Mouse (Mus musculus) neural tube, embryonic 15.5 days (tissue): ENCODE measurements around the gene Erp27. TPM values are rescaled to one million over a fixed set of nuclear protein-coding genes. Genes with fewer than 3 reads are reported as not detected.
"Not testable (repeated sequence)": the region's sequence is repeated elsewhere in the genome, so short reads cannot be mapped to it uniquely, and the experiment has no call there.

Source experiments
- ATAC-seq: fragments of 200-750 bp; cut with Nextera tagmentation; 2 replicates; pipeline ENCODE4 v1.8.0; 2017; ENCODE audit warnings: mild to moderate bottlenecking, moderate TSS enrichment, moderate library complexity; ENCODE audit not compliant: low FRiP score
- H3K27ac ChIP-seq: fragments of 300-500 bp; sonication (generic); replicated peaks from 2 replicates; pipeline ENCODE4 v1.5.1; 2015; ENCODE audit warnings: mild to moderate bottlenecking, inconsistent platforms
- H3K27me3 ChIP-seq: fragments of 300-500 bp; sonication (generic); replicated peaks from 2 replicates; pipeline ENCODE4 v1.6.1; 2015; ENCODE audit warnings: inconsistent platforms
- H3K36me3 ChIP-seq: fragments of 300-500 bp; sonication (generic); 2 replicates; pipeline ENCODE4 v1.6.1; 2015; ENCODE audit warnings: inconsistent platforms
- H3K4me1 ChIP-seq: fragments of 300-500 bp; sonication (generic); 2 replicates; pipeline ENCODE4 v1.6.1; 2015; ENCODE audit warnings: inconsistent platforms
- H3K4me2 ChIP-seq: fragments of 300-500 bp; sonication (generic); 2 replicates; pipeline ENCODE4 v1.6.1; 2015; ENCODE audit warnings: inconsistent platforms, mild to moderate bottlenecking, moderate library complexity
- H3K4me3 ChIP-seq: fragments of 300-500 bp; sonication (generic); replicated peaks from 2 replicates; pipeline ENCODE4 v1.5.1; 2015; ENCODE audit warnings: mild to moderate bottlenecking, inconsistent platforms
- H3K9ac ChIP-seq: fragments of 300-500 bp; sonication (generic); replicated peaks from 2 replicates; pipeline ENCODE4 v1.6.1; 2015; ENCODE audit warnings: mild to moderate bottlenecking, inconsistent platforms
- H3K9me3 ChIP-seq: fragments of 300-500 bp; sonication (generic); replicated peaks from 2 replicates; pipeline ENCODE4 v1.6.1; 2016; ENCODE audit warnings: inconsistent platforms
- WGBS: fragments of 180-500 bp; shearing (Covaris S2); methylation state at CpG from one replicate; pipeline ENCODE4 v1.1.7; 2015; ENCODE audit warnings: mixed read lengths; 5-methylcytosine and 5-hydroxymethylcytosine counted together
- polyA plus RNA-seq: library from polyadenylated mRNA; unstranded; fragments of >200 nt; fragmentation: Nextera tagmentation; extraction: Ambion mirVana; gene quantifications from 2 replicates; pipeline ENCODE4 v1.2.1, GENCODE M21; 2015

Erp27 gene
- 0.82 TPM in 1 of 2 replicates, not detected in the other for polyA plus RNA-seq

DNA sequence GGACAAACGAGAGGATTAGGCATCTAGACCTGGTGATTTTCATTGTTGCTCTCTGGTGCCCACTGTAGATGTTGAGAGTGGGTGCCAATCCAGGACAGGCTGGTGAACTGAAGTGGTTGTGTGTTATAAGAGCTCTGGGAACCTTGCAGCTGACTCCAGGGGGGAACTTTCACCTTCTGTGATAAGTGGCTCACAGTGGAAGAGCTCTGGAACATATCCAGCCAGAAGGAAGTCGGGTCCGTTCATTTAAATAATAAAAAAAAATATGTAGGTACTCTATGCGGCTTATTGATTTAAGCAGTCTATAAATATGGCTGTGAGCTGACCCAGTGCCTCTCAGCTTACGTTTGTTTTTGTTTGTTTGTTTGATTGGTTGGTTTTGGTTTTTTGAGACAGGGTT, at the start of gene Erp27:
TSS of gene Erp27 (minus strand) at position 101 of the 400 bp plus-strand sequence.
- 74% methylated on average over 5 of the region's 5 CpGs for WGBS
- no peak within 1 kb of the TSS for H3K4me3 ChIP-seq
- no peaks in the 10 kb centered on the region for H3K4me1 ChIP-seq
- ATAC-seq = no peak
- H3K27ac ChIP-seq = no peak within 1 kb of the TSS
- no peaks in the 10 kb centered on the region for H3K9me3 ChIP-seq
- no peak within 1 kb of the TSS for H3K4me2 ChIP-seq
- no peak within 1 kb of the TSS for H3K9ac ChIP-seq
- no peaks in the 10 kb centered on the region; the same call in 1 of the 2 replicates for H3K27me3 ChIP-seq
- no peaks in the 10 kb centered on the region for H3K36me3 ChIP-seq

DNA sequence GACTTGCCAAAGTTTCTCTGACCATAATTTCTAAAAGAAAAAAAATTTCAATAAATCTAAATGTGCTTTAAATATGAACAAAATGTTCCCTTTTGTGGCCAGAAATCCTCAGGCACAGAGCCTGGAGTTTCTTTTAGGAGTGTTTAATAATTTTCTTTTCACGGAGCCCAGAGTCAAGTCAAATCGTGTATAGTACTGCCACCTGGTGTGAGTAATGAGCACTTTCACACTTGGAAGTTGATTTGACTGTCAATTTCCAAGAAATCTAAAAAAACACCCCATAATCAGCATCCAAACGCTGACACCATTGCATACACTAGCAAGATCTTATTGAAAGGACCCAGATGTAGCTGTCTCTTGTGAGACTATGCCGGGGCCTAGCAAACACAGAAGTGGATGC, 46.9 kb upstream of the Erp27 start:
- H3K4me2 ChIP-seq, H3K27ac ChIP-seq, H3K4me1 ChIP-seq, H3K9me3 ChIP-seq, H3K27me3 ChIP-seq, H3K4me3 ChIP-seq, H3K36me3 ChIP-seq, ATAC-seq, H3K9ac ChIP-seq: not testable (repeated sequence)
- 48% methylated on average over 4 of the region's 4 CpGs for WGBS

DNA sequence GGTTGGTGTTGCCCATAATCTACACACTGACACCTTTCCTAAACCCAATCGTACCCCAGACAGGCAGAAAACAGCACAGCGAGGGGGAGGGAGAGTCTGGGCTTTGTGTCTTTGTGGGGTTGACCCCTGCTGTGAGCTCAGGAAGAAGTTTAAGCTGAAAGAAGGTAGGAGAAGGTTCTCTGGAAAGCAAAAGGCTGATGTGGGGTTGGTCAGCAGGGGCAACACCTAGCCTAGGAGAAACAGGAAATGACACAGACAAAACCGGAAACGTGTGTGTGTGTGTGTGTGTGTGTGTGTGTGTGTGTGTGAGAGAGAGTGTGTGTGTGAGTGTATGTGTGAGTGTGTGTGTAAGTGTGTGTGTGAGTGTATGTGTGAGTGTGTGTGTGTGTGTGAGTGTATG, 45.5 kb upstream of the Erp27 start:
- 67% methylated on average over 4 of the region's 4 CpGs for WGBS
- H3K27me3 ChIP-seq = no peaks in the 10 kb centered on the region
- ATAC-seq = no peak
- H3K4me3 ChIP-seq = no peak overlapping the region
- H3K27ac ChIP-seq = no peak overlapping the region
- no peak overlapping the region for H3K9ac ChIP-seq
- no peak overlapping the region for H3K4me2 ChIP-seq
- H3K4me1 ChIP-seq = no peaks in the 10 kb centered on the region
- no peaks in the 10 kb centered on the region for H3K36me3 ChIP-seq
- H3K9me3 ChIP-seq = no peaks in the 10 kb centered on the region

DNA sequence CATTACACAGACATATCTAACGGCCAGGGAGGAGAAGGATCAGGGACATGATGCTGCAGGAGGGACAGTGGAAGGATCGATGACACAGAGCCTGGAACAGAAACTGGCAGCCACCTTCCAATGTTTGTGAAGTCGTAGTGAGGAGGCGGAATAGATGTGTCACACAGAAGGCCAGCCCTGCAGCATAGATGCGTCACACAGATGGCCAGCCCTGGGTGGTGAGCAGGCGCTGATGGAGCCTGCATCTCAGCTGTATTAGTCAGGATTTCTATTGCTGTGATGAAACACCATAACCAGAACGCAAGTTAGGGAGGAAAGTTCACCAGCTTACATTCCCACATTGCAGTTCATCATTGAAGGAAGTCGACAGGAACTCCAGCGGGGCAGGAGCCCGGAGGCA, 43.9 kb upstream of the Erp27 start:
- H3K4me3 ChIP-seq = no peak overlapping the region
- no peak overlapping the region for H3K9ac ChIP-seq
- H3K27me3 ChIP-seq = no peaks in the 10 kb centered on the region
- WGBS = 80% methylated on average over 10 of the region's 10 CpGs
- no peak for ATAC-seq
- H3K9me3 ChIP-seq = no peaks in the 10 kb centered on the region
- H3K4me2 ChIP-seq = no peak overlapping the region
- H3K27ac ChIP-seq = no peak overlapping the region
- no peaks in the 10 kb centered on the region for H3K4me1 ChIP-seq
- no peaks in the 10 kb centered on the region for H3K36me3 ChIP-seq

DNA sequence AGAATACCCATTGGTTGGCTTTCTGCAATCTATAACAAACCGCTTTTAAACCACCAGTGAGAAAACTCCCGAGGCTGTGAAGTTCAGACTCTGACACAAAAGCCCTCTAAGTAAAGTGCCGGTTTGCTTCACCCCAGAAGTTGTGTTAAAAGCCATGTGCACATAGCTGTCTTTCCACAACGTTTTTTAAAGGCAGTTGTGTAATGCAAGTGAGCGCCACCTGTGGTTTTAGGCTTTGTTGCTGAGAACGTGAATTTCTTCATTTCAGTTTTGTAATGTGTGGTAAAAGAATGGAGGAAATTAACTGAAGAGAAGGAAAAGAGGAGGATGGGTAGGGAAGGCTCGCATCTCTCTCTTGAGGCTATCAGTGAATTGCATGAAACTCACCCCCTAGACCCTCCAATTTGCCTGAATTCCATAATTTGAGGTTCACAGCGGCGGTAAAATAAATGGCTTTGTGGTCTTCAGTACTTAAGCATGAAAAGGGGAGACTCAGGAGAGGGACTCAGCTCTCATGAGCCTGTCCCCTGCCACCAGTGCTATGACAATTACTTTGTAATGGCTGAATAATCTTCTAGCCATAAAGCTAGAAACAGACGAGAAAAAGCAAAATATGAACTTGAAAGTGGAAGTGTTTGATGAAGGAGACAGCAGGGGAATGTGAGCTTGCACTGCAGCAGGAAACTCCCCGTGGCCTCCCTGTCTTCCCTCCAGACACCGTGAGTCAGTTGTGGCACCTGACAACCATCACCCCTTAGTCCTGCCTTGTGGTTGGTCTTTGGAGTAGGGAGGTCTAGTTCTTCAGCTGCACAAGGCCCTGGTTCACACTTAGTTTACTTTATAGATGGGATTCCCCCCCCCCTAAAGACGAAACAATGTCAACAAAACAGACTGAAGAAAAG, 42.9 kb upstream of the Erp27 start:
- Histone ChIP-seq H3K27me3 (no peaks in the 10 kb centered on the region), H3K4me1 (no peaks in the 10 kb centered on the region), H3K36me3 (no peaks in the 10 kb centered on the region), H3K4me2 (no peak overlapping the region), H3K9me3 (no peaks in the 10 kb centered on the region), H3K9ac (no peak overlapping the region), H3K27ac (no peak overlapping the region), H3K4me3 (no peak overlapping the region)
- ATAC-seq = no peak
- 64% methylated on average over 13 of the region's 13 CpGs for WGBS

DNA sequence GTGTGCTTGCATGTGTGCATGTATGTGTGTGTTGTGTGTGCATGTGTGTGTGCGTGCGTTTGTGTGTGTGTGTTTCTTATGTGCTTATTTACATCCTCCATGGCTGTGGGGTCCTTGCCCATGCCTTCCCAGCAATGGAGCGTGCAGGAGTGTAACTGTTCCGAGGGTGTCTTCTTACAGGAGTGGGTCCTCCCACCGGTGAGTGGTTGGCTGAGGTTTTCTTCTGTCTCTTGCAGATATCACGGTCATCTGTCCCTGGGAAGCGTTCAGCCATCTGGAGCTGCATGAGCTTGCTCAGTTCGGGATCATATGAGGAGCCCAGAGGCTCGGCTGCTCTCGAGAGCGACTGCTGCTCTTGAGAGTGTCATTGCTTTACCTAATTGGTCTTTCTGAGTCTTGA, 41.0 kb upstream of the Erp27 start:
- no peaks in the 10 kb centered on the region for H3K27me3 ChIP-seq
- no peaks in the 10 kb centered on the region for H3K9me3 ChIP-seq
- H3K36me3 ChIP-seq = no peaks in the 10 kb centered on the region
- no peak for ATAC-seq
- 89% methylated on average over 11 of the region's 11 CpGs for WGBS
- H3K4me2 ChIP-seq = no peak overlapping the region
- no peak overlapping the region for H3K4me3 ChIP-seq
- no peak overlapping the region for H3K9ac ChIP-seq
- H3K4me1 ChIP-seq = no peaks in the 10 kb centered on the region
- no peak overlapping the region for H3K27ac ChIP-seq

DNA sequence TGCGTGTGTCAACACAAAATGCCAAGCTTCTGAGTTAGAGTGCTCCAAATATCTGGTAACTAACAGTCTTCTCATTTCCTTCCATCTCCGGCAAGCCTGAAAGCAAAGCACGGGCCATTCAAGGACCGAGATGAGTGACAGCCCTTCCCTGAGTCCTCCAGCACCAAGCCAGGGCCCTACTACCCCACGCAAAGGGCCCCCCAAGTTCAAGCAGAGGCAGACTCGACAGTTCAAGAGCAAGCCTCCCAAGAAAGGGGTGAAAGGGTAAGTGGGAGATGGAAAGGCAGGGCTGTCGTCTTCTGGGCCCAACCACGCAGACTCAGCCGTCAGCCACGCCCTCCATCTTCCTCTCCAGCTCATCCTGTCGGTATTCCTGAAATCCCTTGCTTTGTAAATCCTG, 37.2 kb upstream of the Erp27 start:
- Histone ChIP-seq H3K4me2 (no peak overlapping the region), H3K36me3 (no peaks in the 10 kb centered on the region), H3K27me3 (no peaks in the 10 kb centered on the region), H3K9ac (no peak overlapping the region), H3K9me3 (no peaks in the 10 kb centered on the region), H3K27ac (no peak overlapping the region), H3K4me3 (no peak overlapping the region), H3K4me1 (no peaks in the 10 kb centered on the region)
- no peak for ATAC-seq
- 76% methylated on average over 11 of the region's 11 CpGs for WGBS

DNA sequence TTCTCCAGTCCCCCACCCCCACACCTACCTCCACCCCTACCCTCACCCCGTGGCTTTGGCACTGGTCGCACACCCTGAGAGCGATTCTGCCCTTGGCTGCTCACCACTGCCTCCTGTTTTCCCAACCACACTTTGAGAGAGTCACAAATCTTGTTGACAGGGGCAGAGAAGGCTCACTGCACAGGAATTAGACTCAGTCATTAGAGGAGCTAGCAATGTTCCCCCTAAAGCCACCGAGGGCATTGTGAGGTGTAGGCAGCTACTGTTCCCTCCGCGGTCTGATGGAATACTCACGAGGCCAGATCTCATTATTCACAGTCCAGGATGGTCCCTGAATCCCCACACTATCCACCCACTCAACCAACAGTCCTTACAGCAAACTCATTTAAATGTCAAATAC, 35.1 kb upstream of the Erp27 start:
- no peak overlapping the region for H3K27ac ChIP-seq
- H3K9ac ChIP-seq = no peak overlapping the region
- WGBS = 19% methylated on average over 7 of the region's 7 CpGs
- H3K4me1 ChIP-seq = no peaks in the 10 kb centered on the region
- no peak overlapping the region for H3K4me3 ChIP-seq
- H3K27me3 ChIP-seq = no peaks in the 10 kb centered on the region
- no peak overlapping the region for H3K4me2 ChIP-seq
- H3K36me3 ChIP-seq = no peaks in the 10 kb centered on the region
- no peak for ATAC-seq
- no peaks in the 10 kb centered on the region for H3K9me3 ChIP-seq

DNA sequence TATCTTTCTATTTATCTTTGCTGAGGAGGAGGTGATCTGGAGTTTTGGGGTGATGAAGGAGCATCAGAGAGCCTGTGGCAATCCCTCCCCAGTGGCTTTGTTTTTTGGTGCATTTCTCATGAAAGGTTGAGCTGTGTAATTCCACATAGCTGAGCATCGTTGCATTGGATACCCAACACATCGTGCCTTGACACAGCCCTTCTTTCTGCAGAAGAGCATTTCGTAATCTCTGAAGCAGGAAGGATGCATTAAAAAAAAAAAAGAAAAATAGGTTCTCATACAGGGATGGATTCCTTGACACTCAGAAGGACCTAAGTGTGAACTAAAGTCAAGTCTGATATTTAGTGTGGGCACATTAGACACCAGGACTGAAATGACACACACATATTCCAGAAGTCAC, 33.3 kb upstream of the Erp27 start:
- Histone ChIP-seq H3K4me3 (no peak overlapping the region), H3K4me2 (no peak overlapping the region), H3K9me3 (no peaks in the 10 kb centered on the region), H3K36me3 (no peaks in the 10 kb centered on the region), H3K9ac (no peak overlapping the region), H3K27me3 (no peaks in the 10 kb centered on the region), H3K4me1 (no peaks in the 10 kb centered on the region), H3K27ac (no peak overlapping the region)
- no peak for ATAC-seq
- 92% methylated on average over 3 of the region's 3 CpGs for WGBS

DNA sequence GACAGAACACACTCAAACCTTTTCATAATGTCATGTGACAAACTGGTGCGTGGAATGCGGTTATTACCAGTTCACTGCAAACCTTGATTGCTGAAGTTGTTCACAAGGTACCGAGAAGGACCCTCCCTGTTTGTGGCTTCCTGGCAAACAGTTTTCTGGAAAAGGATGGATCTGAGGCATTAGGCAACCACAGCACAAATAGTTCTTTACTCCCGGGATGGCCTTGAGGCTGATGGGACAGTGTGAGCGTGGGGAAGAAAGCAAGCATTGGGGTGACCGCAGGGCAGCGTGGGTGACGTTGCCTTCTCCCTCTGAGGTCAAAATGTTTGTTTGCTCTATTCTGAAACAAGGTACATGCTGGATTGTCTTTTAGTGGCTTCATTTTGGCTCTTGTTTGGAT, 32.7 kb upstream of the Erp27 start:
- Histone ChIP-seq H3K27ac (no peak overlapping the region), H3K27me3 (no peaks in the 10 kb centered on the region), H3K36me3 (no peaks in the 10 kb centered on the region), H3K4me2 (no peak overlapping the region), H3K9me3 (no peaks in the 10 kb centered on the region), H3K4me1 (no peaks in the 10 kb centered on the region), H3K4me3 (no peak overlapping the region), H3K9ac (no peak overlapping the region)
- ATAC-seq = no peak
- 94% methylated on average over 8 of the region's 8 CpGs for WGBS

DNA sequence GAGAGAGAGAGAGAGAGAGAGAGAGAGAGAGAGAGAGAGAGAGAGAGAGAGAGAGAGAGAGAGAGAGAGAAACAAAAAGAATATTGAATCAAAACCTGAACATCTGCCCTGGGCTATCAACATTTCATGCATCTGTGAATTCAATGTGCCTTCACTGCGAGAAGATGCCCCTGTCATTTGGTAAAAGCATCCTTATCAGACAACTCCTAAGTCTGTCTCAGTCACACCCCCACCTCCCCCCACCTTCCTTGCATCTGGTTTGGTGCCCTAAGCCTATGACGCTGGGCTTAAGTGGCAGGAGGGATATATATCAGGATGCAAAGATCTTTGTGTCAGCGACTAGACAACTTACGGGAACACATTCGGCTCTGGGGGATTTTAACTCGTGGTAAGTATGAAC, 32.2 kb upstream of the Erp27 start:
- 71% methylated on average over 6 of the region's 6 CpGs for WGBS
- Histone ChIP-seq H3K4me1 (no peaks in the 10 kb centered on the region), H3K9me3 (no peaks in the 10 kb centered on the region), H3K36me3 (no peaks in the 10 kb centered on the region), H3K27me3 (no peaks in the 10 kb centered on the region), H3K27ac (no peak overlapping the region), H3K9ac (no peak overlapping the region), H3K4me2 (no peak overlapping the region), H3K4me3 (no peak overlapping the region)
- no peak for ATAC-seq

DNA sequence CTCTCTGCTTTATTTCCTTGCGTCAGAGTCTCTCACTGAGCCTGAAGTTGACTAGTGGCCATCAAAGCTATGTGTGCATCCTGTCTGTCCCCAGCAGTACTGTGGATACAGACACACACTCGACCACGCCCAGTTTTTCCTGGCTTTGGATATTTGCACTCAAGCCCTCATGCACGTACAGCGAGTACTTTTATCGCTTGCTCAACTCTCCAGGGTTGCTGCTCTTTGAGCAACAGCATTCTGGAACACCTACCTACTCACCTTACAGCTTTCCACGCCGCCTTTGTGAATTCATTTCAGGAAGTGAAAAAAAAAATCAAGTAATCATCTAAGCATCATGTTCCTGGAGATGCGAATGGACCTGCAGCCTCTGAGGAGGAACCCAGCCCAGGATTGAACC, 30.9 kb upstream of the Erp27 start:
- no peaks in the 10 kb centered on the region for H3K9me3 ChIP-seq
- no peak overlapping the region for H3K4me2 ChIP-seq
- H3K27me3 ChIP-seq = no peaks in the 10 kb centered on the region
- H3K27ac ChIP-seq = no peak overlapping the region
- no peak overlapping the region for H3K9ac ChIP-seq
- 90% methylated on average over 9 of the region's 9 CpGs for WGBS
- no peaks in the 10 kb centered on the region for H3K36me3 ChIP-seq
- no peak for ATAC-seq
- H3K4me1 ChIP-seq = no peaks in the 10 kb centered on the region
- no peak overlapping the region for H3K4me3 ChIP-seq
